Mouse (Mus musculus): Measurements from ENCODE around the gene Pmf1. TPM values are rescaled to one million over a fixed set of nuclear protein-coding genes. Genes with fewer than 3 reads are reported as not detected.

Gene Pmf1
- polyA plus RNA-seq, 1 experiment, result 13.8 TPM

GRCm38 (mm10) chr3:88446471-88447123 is 36.5 kb upstream of the Pmf1 start:
- no peaks in the 10 kb centered on the region for H3K27me3 ChIP-seq (ENCODE audit: control insufficient read depth, insufficient read depth, low read length)
- TF ChIP-seq CTCF (IDR thresholded peaks at IDR 0.05; ENCODE audit: borderline replicate concordance, insufficient read depth, low read depth, low read length) (no peak), POLR2A (IDR thresholded peaks at IDR 0.05; ENCODE audit: borderline replicate concordance, insufficient read depth, low read length) (no peak)
- peak in 1 of 2 experiments; percentile 42 for DNase-seq
- no peak overlapping the region for H3K27ac ChIP-seq (ENCODE audit: insufficient read depth, low read length)
- WGBS, result 20% methylated on average over 8 of the region's 8 CpGs
- H3K4me1 ChIP-seq (ENCODE audit: control insufficient read depth, insufficient read depth, low read length), result peaks cover 13% of the 10 kb centered on the region
- no peak overlapping the region for H3K4me3 ChIP-seq (replicated peaks; ENCODE audit: insufficient read depth, low read depth, low read length)

DNA sequence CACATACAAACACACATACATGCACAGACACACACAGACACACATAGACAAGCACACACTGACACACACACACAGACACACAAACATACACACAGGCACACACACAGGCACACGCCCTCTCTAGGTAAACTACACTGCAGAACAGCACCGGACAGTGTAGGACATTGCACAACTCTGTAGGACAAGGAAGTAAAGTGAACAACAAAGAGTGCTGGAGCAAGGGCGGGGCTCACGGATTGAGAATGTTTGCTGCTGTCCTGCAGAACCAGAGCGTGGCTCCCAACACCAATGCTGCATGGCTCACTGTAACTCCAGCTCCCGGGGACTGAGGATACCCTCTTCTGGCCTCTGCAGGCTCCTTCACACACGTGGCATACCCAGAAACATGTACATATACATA is 32.8 kb upstream of the Pmf1 start:
- H3K27ac ChIP-seq (ENCODE audit: insufficient read depth, low read length), result no peak overlapping the region
- peaks cover 9% of the 10 kb centered on the region for H3K4me1 ChIP-seq (ENCODE audit: control insufficient read depth, insufficient read depth, low read length)
- H3K27me3 ChIP-seq (ENCODE audit: control insufficient read depth, insufficient read depth, low read length), result no peaks in the 10 kb centered on the region
- TF ChIP-seq CTCF (IDR thresholded peaks at IDR 0.05; ENCODE audit: borderline replicate concordance, insufficient read depth, low read depth, low read length) (no peak), POLR2A (IDR thresholded peaks at IDR 0.05; ENCODE audit: borderline replicate concordance, insufficient read depth, low read length) (no peak)
- 78% methylated on average over 7 of the region's 7 CpGs for WGBS
- DNase-seq, result no peak
- H3K4me3 ChIP-seq (replicated peaks; ENCODE audit: insufficient read depth, low read depth, low read length), result no peak overlapping the region

DNA sequence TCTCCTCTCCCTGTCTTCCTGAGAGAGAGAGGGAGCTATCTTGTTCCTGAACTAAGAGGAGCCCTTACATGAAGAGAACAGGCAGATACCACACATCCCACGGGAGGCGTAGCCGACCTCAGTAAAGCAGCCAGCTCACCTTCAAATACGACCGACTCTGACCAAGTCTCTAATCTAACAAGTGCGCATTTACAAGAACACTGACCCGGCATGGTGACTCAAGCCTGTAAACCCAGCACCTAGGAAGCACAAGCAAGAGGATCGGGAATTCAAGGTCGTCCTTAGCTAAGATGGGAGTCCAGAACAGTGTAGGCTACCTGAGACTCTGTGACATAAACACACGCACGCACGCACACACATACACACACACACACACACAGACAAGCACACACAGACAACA is 32.4 kb upstream of the Pmf1 start:
- DNase-seq, result no peak
- H3K27me3 ChIP-seq (ENCODE audit: control insufficient read depth, insufficient read depth, low read length), result no peaks in the 10 kb centered on the region
- H3K4me1 ChIP-seq (ENCODE audit: control insufficient read depth, insufficient read depth, low read length), result peaks cover 9% of the 10 kb centered on the region
- H3K4me3 ChIP-seq (replicated peaks; ENCODE audit: insufficient read depth, low read depth, low read length), result no peak overlapping the region
- H3K27ac ChIP-seq (ENCODE audit: insufficient read depth, low read length), result no peak overlapping the region
- 91% methylated on average over 12 of the region's 12 CpGs for WGBS
- TF ChIP-seq POLR2A (IDR thresholded peaks at IDR 0.05; ENCODE audit: borderline replicate concordance, insufficient read depth, low read length) (no peak), CTCF (IDR thresholded peaks at IDR 0.05; ENCODE audit: borderline replicate concordance, insufficient read depth, low read depth, low read length) (no peak)

- TF ChIP-seq POLR2A (IDR thresholded peaks at IDR 0.05; ENCODE audit: borderline replicate concordance, insufficient read depth, low read length) (no peak), CTCF (IDR thresholded peaks at IDR 0.05; ENCODE audit: borderline replicate concordance, insufficient read depth, low read depth, low read length) (peak; percentile 34; the same call in 1 of the 2 replicates)
- WGBS, result 27% methylated on average over 27 of the region's 27 CpGs
Measured at GRCm38 (mm10) chr3:88440500-88441381, 30.6 kb upstream of the Pmf1 start.

GRCm38 (mm10) chr3:88439582-88439981 is 29.5 kb upstream of the Pmf1 start:
- Histone ChIP-seq H3K27ac (ENCODE audit: insufficient read depth, low read length) (no peak overlapping the region), H3K4me1 (ENCODE audit: control insufficient read depth, insufficient read depth, low read length) (peaks cover 9% of the 10 kb centered on the region; the same call in 1 of the 2 replicates), H3K27me3 (ENCODE audit: control insufficient read depth, insufficient read depth, low read length) (no peaks in the 10 kb centered on the region), H3K4me3 (replicated peaks; ENCODE audit: insufficient read depth, low read depth, low read length) (no peak overlapping the region)
- 72% methylated on average over 4 of the region's 4 CpGs for WGBS
- TF ChIP-seq POLR2A (IDR thresholded peaks at IDR 0.05; ENCODE audit: borderline replicate concordance, insufficient read depth, low read length) (no peak), CTCF (IDR thresholded peaks at IDR 0.05; ENCODE audit: borderline replicate concordance, insufficient read depth, low read depth, low read length) (no peak)
- no peak for DNase-seq

More at GRCm38 (mm10) chr3:88440500-88441381, 30.6 kb upstream of the Pmf1 start:
- DNase-seq, result no peak
- peaks cover 9% of the 10 kb centered on the region; the same call in 1 of the 2 replicates for H3K4me1 ChIP-seq (ENCODE audit: control insufficient read depth, insufficient read depth, low read length)
- peak overlapping the region; percentile 21 for H3K4me3 ChIP-seq (replicated peaks; ENCODE audit: insufficient read depth, low read depth, low read length)
- H3K27ac ChIP-seq (ENCODE audit: insufficient read depth, low read length), result no peak overlapping the region
- no peaks in the 10 kb centered on the region for H3K27me3 ChIP-seq (ENCODE audit: control insufficient read depth, insufficient read depth, low read length)

GRCm38 (mm10) chr3:88437454-88437853 is 27.3 kb upstream of the Pmf1 start:
- Histone ChIP-seq H3K27me3 (ENCODE audit: control insufficient read depth, insufficient read depth, low read length) (no peaks in the 10 kb centered on the region), H3K4me1 (ENCODE audit: control insufficient read depth, insufficient read depth, low read length) (peaks cover 9% of the 10 kb centered on the region; the same call in 1 of the 2 replicates), H3K4me3 (replicated peaks; ENCODE audit: insufficient read depth, low read depth, low read length) (peak overlapping the region; percentile 60), H3K27ac (ENCODE audit: insufficient read depth, low read length) (no peak overlapping the region)
- WGBS, result 81% methylated on average over 10 of the region's 10 CpGs
- TF ChIP-seq POLR2A (IDR thresholded peaks at IDR 0.05; ENCODE audit: borderline replicate concordance, insufficient read depth, low read length) (no peak), CTCF (IDR thresholded peaks at IDR 0.05; ENCODE audit: borderline replicate concordance, insufficient read depth, low read depth, low read length) (no peak)
- no peak for DNase-seq

DNA sequence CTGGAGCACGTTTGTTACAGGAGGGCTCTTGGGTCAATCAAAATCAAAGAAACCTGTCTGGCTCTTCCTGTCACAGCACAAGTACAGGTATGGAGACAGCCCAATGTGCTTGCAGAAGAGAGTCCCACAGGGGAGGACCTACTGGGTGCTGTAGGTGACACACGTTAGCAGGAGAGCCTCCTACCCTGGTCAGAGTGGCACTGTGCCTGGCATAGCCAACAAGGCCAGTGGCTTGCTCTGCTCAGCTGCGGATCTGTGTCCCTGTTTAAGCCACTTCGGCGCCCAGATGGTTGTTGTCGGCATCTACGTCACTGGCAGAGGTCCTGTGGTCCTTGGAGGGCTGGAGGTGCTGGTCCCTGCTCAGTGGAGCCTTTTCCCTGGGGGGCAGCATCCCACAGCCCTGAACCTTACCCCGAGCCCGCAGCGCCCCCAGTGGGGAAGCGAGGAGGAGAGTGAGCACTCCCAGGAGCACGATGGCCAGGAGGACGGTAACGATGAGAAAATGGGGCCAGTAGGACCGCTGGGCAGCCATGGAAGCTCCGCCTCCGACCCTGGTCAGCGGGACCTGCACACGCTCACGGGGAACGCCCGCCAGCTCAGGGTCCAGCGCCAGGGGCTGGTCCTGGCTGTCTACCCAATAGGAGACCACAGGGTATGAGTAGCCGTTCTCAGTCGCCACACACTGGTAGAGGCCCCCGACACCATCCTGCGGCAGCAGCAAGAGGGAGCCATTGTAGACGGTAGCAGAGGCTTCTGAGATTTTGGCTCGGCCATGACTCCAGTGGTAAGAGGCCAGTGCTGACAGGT is 26.5 kb upstream of the Pmf1 start:
- TF ChIP-seq CTCF (IDR thresholded peaks at IDR 0.05; ENCODE audit: borderline replicate concordance, insufficient read depth, low read depth, low read length), result peak; percentile 66
- TF ChIP-seq POLR2A (IDR thresholded peaks at IDR 0.05; ENCODE audit: borderline replicate concordance, insufficient read depth, low read length), result peak; percentile 39; the same call in 1 of the 2 replicates
- peak; percentile 80 to 83 for DNase-seq
- Histone ChIP-seq H3K4me1 (ENCODE audit: control insufficient read depth, insufficient read depth, low read length) (peaks cover 9% of the 10 kb centered on the region; the same call in 1 of the 2 replicates), H3K27me3 (ENCODE audit: control insufficient read depth, insufficient read depth, low read length) (no peaks in the 10 kb centered on the region), H3K4me3 (replicated peaks; ENCODE audit: insufficient read depth, low read depth, low read length) (peak overlapping the region; percentile 60), H3K27ac (ENCODE audit: insufficient read depth, low read length) (peak overlapping the region; percentile 33)
- 4% methylated on average over 29 of the region's 29 CpGs for WGBS
